Mouse (Mus musculus) lung, adult 2 months (tissue): ENCODE data around the gene Agap1.

Source experiments
- CTCF ChIP-seq: fragments of 200-500 bp; IDR thresholded peaks from 2 replicates; pipeline ENCODE4 v1.5.1; 2011; ENCODE audit warnings: mild to moderate bottlenecking, low read length, control low read depth; ENCODE audit not compliant: insufficient read depth
- POLR2A ChIP-seq: fragments of 200-500 bp; IDR thresholded peaks from 2 replicates; pipeline ENCODE4 v1.6.1; 2011; ENCODE audit warnings: low read depth, mild to moderate bottlenecking, control low read depth, low read length, borderline replicate concordance; ENCODE audit errors: extremely low read depth

GRCm38 (mm10) chr1:89444014-89444413 lies 10.6 kb upstream of the Agap1 start:
- TF ChIP-seq CTCF (no peak), POLR2A (no peak)
